Mouse (Mus musculus): ENCODE measurements around the gene Mdga2. TPM values are rescaled to one million over a fixed set of nuclear protein-coding genes. Genes with fewer than 3 reads are reported as not detected.

The Mdga2 gene
- total and polyA plus RNA-seq, 2 experiments from 2014 or later: 25.8 to 36.0 TPM

DNA sequence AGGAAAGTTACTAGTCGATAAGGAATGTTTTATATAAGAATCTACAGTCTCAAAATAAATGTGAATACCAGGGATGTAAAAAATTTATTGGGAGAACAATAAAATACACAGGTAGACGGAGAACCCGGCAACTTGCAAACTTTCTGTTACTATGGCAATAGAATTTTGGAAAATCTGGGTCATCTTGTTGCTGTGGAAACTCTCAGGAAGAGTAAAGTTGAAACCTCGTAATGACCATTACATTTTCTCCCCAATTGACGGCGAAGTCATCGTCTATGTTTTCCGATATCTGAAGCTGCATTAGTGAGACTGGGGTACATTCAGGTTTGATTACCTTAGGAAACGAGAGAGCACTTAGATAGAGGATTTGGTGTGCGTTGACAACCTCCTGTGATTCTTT is 514.0 kb downstream of the Mdga2 start:
- Histone ChIP-seq H3K27ac (ENCODE audit: low read depth, low read length) (no peak overlapping the region), H3K36me3 (ENCODE audit: insufficient read depth) (no peaks in the 10 kb centered on the region), H3K9ac (no peak overlapping the region), H3K9me3 (ENCODE audit: low read length) (no peaks in the 10 kb centered on the region), H3K4me1 (ENCODE audit: insufficient read depth) (no peaks in the 10 kb centered on the region), H3K4me2 (ENCODE audit: low read depth) (no peak overlapping the region), H3K27me3 (ENCODE audit: insufficient read depth, low read length) (no peaks in the 10 kb centered on the region), H3K4me3 (ENCODE audit: low read depth, low read length) (no peak overlapping the region)
- ATAC-seq (no peak), DNase-seq (no peak)
- WGBS: 71% methylated on average over 10 of the region's 10 CpGs
- no peak for TF ChIP-seq CTCF (IDR thresholded peaks at IDR 0.05; ENCODE audit: low read depth)

- Histone ChIP-seq H3K27ac (ENCODE audit: low read depth, low read length) (no peak overlapping the region), H3K9me3 (ENCODE audit: low read length) (no peaks in the 10 kb centered on the region), H3K4me2 (ENCODE audit: low read depth) (no peak overlapping the region), H3K9ac (no peak overlapping the region), H3K27me3 (ENCODE audit: insufficient read depth, low read length) (no peaks in the 10 kb centered on the region), H3K4me1 (ENCODE audit: insufficient read depth) (no peaks in the 10 kb centered on the region), H3K36me3 (ENCODE audit: insufficient read depth) (no peaks in the 10 kb centered on the region), H3K4me3 (ENCODE audit: low read depth, low read length) (no peak overlapping the region)
- WGBS: 25% methylated on average over 2 of the region's 2 CpGs
- peak; percentile 4 for DNase-seq
- no peak for ATAC-seq
- TF ChIP-seq CTCF (IDR thresholded peaks at IDR 0.05; ENCODE audit: low read depth): no peak
Observed at GRCm38 (mm10) chr12:66707431-66707830, 514.9 kb downstream of the Mdga2 start.

DNA sequence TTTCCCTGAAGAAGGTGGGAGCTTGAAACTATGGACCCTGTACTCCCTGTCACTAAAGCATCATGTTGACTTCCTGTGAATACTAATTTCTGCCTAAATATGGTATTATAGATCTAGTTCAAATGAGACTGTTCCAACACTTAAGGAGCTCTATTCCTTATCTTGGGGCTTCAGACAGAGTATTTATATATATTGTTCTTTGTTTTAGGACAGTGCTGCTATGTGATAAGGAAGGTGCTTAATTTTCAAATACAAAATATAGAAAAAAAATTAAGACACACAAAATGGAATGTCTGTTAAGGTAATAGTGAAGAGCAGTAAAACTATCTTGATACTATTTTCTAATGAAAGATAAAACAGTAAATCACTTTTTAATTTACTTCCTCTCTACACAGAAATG is 517.3 kb downstream of the Mdga2 start:
- ATAC-seq (no peak), DNase-seq (no peak)
- Histone ChIP-seq H3K4me2 (ENCODE audit: low read depth) (no peak overlapping the region), H3K27me3 (ENCODE audit: insufficient read depth, low read length) (no peaks in the 10 kb centered on the region), H3K4me1 (ENCODE audit: insufficient read depth) (no peaks in the 10 kb centered on the region), H3K4me3 (ENCODE audit: low read depth, low read length) (no peak overlapping the region), H3K9me3 (ENCODE audit: low read length) (no peaks in the 10 kb centered on the region), H3K36me3 (ENCODE audit: insufficient read depth) (no peaks in the 10 kb centered on the region), H3K27ac (ENCODE audit: low read depth, low read length) (no peak overlapping the region), H3K9ac (no peak overlapping the region)
- no peak for TF ChIP-seq CTCF (IDR thresholded peaks at IDR 0.05; ENCODE audit: low read depth)

GRCm38 (mm10) chr12:66702781-66703180 is 519.6 kb downstream of the Mdga2 start:
- H3K9ac ChIP-seq: no peak overlapping the region
- H3K36me3 ChIP-seq (ENCODE audit: insufficient read depth): no peaks in the 10 kb centered on the region
- TF ChIP-seq CTCF (IDR thresholded peaks at IDR 0.05; ENCODE audit: low read depth): no peak
- H3K27ac ChIP-seq (ENCODE audit: low read depth, low read length): no peak overlapping the region
- DNase-seq (no peak), ATAC-seq (no peak)
- H3K27me3 ChIP-seq (ENCODE audit: insufficient read depth, low read length): no peaks in the 10 kb centered on the region
- H3K9me3 ChIP-seq (ENCODE audit: low read length): no peaks in the 10 kb centered on the region
- H3K4me2 ChIP-seq (ENCODE audit: low read depth): no peak overlapping the region
- no peak overlapping the region for H3K4me3 ChIP-seq (ENCODE audit: low read depth, low read length)
- H3K4me1 ChIP-seq (ENCODE audit: insufficient read depth): no peaks in the 10 kb centered on the region
- WGBS: 93% methylated on average over 3 of the region's 3 CpGs

GRCm38 (mm10) chr12:66679558-66679957 is 542.8 kb downstream of the Mdga2 start:
- no peaks in the 10 kb centered on the region for H3K36me3 ChIP-seq (ENCODE audit: insufficient read depth)
- H3K9me3 ChIP-seq (ENCODE audit: low read length): no peaks in the 10 kb centered on the region
- DNase-seq (no peak), ATAC-seq (no peak)
- H3K4me2 ChIP-seq (ENCODE audit: low read depth): no peak overlapping the region
- no peak overlapping the region for H3K4me3 ChIP-seq (ENCODE audit: low read depth, low read length)
- TF ChIP-seq CTCF (IDR thresholded peaks at IDR 0.05; ENCODE audit: low read depth): no peak
- H3K9ac ChIP-seq: no peak overlapping the region
- H3K27ac ChIP-seq (ENCODE audit: low read depth, low read length): no peak overlapping the region
- H3K27me3 ChIP-seq (ENCODE audit: insufficient read depth, low read length): no peaks in the 10 kb centered on the region
- 66% methylated on average over 3 of the region's 3 CpGs for WGBS
- no peaks in the 10 kb centered on the region for H3K4me1 ChIP-seq (ENCODE audit: insufficient read depth)

GRCm38 (mm10) chr12:66648605-66649552 is 573.5 kb downstream of the Mdga2 start:
- Histone ChIP-seq H3K27ac (ENCODE audit: low read depth, low read length) (no peak overlapping the region), H3K4me3 (ENCODE audit: low read depth, low read length) (no peak overlapping the region), H3K36me3 (ENCODE audit: insufficient read depth) (no peaks in the 10 kb centered on the region), H3K4me2 (ENCODE audit: low read depth) (no peak overlapping the region), H3K9ac (no peak overlapping the region), H3K9me3 (ENCODE audit: low read length) (no peaks in the 10 kb centered on the region), H3K27me3 (ENCODE audit: insufficient read depth, low read length) (no peaks in the 10 kb centered on the region), H3K4me1 (ENCODE audit: insufficient read depth) (no peaks in the 10 kb centered on the region)
- DNase-seq (no peak), ATAC-seq (no peak)
- TF ChIP-seq CTCF (IDR thresholded peaks at IDR 0.05; ENCODE audit: low read depth): no peak
- 52% methylated on average over 12 of the region's 12 CpGs for WGBS

DNA sequence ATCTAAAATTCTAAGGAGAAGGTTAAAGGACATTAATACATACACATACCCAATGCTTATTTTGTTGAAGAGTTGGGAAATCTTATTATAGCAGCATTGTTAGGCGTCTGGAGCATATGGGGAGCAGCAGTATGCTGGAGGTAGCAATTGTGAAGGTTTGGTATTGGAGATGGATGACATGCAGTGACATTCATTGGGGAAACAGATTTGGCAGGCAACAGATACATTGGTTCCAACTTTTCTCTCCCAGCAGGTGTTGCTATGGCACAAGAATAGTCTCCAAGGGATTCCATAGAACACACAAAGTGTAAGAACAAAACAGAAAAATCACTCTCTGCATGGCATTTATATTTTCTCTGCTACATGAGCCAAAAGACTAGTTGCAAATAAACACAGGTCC is 581.9 kb downstream of the Mdga2 start:
- Histone ChIP-seq H3K9ac (no peak overlapping the region), H3K4me2 (ENCODE audit: low read depth) (no peak overlapping the region), H3K4me1 (ENCODE audit: insufficient read depth) (no peaks in the 10 kb centered on the region), H3K27me3 (ENCODE audit: insufficient read depth, low read length) (no peaks in the 10 kb centered on the region), H3K36me3 (ENCODE audit: insufficient read depth) (no peaks in the 10 kb centered on the region), H3K27ac (ENCODE audit: low read depth, low read length) (no peak overlapping the region), H3K9me3 (ENCODE audit: low read length) (no peaks in the 10 kb centered on the region), H3K4me3 (ENCODE audit: low read depth, low read length) (no peak overlapping the region)
- WGBS: 20% methylated on average over 1 of the region's 1 CpGs
- ATAC-seq: peak; percentile 61; the same call in 1 of the 2 replicates
- DNase-seq: peak; percentile 67
- no peak for TF ChIP-seq CTCF (IDR thresholded peaks at IDR 0.05; ENCODE audit: low read depth)
